Mouse (Mus musculus) liver, embryonic 16.5 days (tissue): ENCODE measurements at regions not wholly inside any gene's neighbourhood (a gene's known extent, or its start where the extent isn't known, plus 50 kb on each side); places are given as distances from the start of the nearest gene placed in this dataset.

Experiments
- ATAC-seq: fragments of 200-750 bp; cut with Nextera tagmentation; 2 replicates; pipeline ENCODE4 v1.8.0; 2017; ENCODE audit warnings: low read depth, mild to moderate bottlenecking, moderate number of reproducible peaks, moderate library complexity
- H3K27ac ChIP-seq: fragments of 300-500 bp; sonication (generic); 2 replicates; pipeline ENCODE4 v1.5.1; 2014; ENCODE audit warnings: mild to moderate bottlenecking, low read length
- H3K27me3 ChIP-seq: fragments of 300-500 bp; sonication (generic); 2 replicates; pipeline ENCODE4 v1.6.1; 2014; ENCODE audit warnings: low read depth, low read length, mixed read lengths; ENCODE audit not compliant: control insufficient read depth, insufficient read depth
- H3K36me3 ChIP-seq: fragments of 300-500 bp; sonication (generic); 2 replicates; pipeline ENCODE4 v1.6.1; 2014; ENCODE audit warnings: mild to moderate bottlenecking; ENCODE audit not compliant: control insufficient read depth, insufficient read depth
- H3K4me1 ChIP-seq: fragments of 300-500 bp; sonication (generic); 2 replicates; pipeline ENCODE4 v1.6.1; 2014; ENCODE audit warnings: low read depth, low read length, mixed read lengths; ENCODE audit not compliant: control insufficient read depth
- H3K4me2 ChIP-seq: fragments of 300-500 bp; sonication (generic); 2 replicates; pipeline ENCODE4 v1.6.1; 2014; ENCODE audit warnings: low read depth, low read length, mixed read lengths
- H3K4me3 ChIP-seq: fragments of 300-500 bp; sonication (generic); 2 replicates; pipeline ENCODE4 v1.5.1; 2014; ENCODE audit warnings: low read depth, mild to moderate bottlenecking, low read length
- H3K9ac ChIP-seq: fragments of 300-500 bp; sonication (generic); 2 replicates; pipeline ENCODE4 v1.6.1; 2014; ENCODE audit warnings: low read depth, low read length
- H3K9me3 ChIP-seq: fragments of 300-500 bp; sonication (generic); replicated peaks from 2 replicates; pipeline ENCODE4 v1.6.1; 2016; ENCODE audit warnings: low read length; ENCODE audit not compliant: control insufficient read depth
- WGBS: fragments of 180-500 bp; shearing (Covaris S2); extraction: QIAGEN DNeasy Blood & Tissue Kit; methylation state at CpG from one replicate; pipeline ENCODE4 v1.1.7; 2014; ENCODE audit not compliant: insufficient replicate concordance; 5-methylcytosine and 5-hydroxymethylcytosine counted together

GRCm38 (mm10) chr17:9894828-9895685 is 225.5 kb upstream of the Pabpc6 start:
- H3K27ac ChIP-seq: 0 out of 2 replicates have a peak overlapping the region, but pooled peaks have one; percentile 37
- no peaks in the 10 kb centered on the region for H3K9me3 ChIP-seq
- no peak overlapping the region for H3K4me2 ChIP-seq
- no peaks in the 10 kb centered on the region for H3K36me3 ChIP-seq
- no peak overlapping the region for H3K9ac ChIP-seq
- no peak overlapping the region for H3K4me3 ChIP-seq
- no peaks in the 10 kb centered on the region; the same call in 1 of the 2 replicates for H3K4me1 ChIP-seq
- no peaks in the 10 kb centered on the region for H3K27me3 ChIP-seq
- peak; percentile 69 for ATAC-seq
- 68% methylated on average over 19 of the region's 19 CpGs for WGBS

GRCm38 (mm10) chr17:9893966-9894365 is 224.4 kb upstream of the Pabpc6 start:
- no peak for ATAC-seq
- Histone ChIP-seq H3K27me3 (no peaks in the 10 kb centered on the region), H3K4me1 (no peaks in the 10 kb centered on the region; the same call in 1 of the 2 replicates), H3K36me3 (no peaks in the 10 kb centered on the region), H3K4me3 (no peak overlapping the region), H3K27ac (no peak overlapping the region), H3K4me2 (no peak overlapping the region), H3K9ac (no peak overlapping the region), H3K9me3 (no peaks in the 10 kb centered on the region)
- WGBS: 46% methylated on average over 6 of the region's 6 CpGs

- no peak overlapping the region for H3K9ac ChIP-seq
- 67% methylated on average over 5 of the region's 5 CpGs for WGBS
- H3K4me2 ChIP-seq: no peak overlapping the region
- no peaks in the 10 kb centered on the region for H3K27me3 ChIP-seq
- no peaks in the 10 kb centered on the region; the same call in 1 of the 2 replicates for H3K4me1 ChIP-seq
- no peak overlapping the region for H3K4me3 ChIP-seq
- H3K36me3 ChIP-seq: no peaks in the 10 kb centered on the region
- no peak overlapping the region for H3K27ac ChIP-seq
- no peaks in the 10 kb centered on the region for H3K9me3 ChIP-seq
- ATAC-seq: no peak
Measured at GRCm38 (mm10) chr17:9892776-9893175, 223.3 kb upstream of the Pabpc6 start.

GRCm38 (mm10) chr17:9892141-9892540 is 222.6 kb upstream of the Pabpc6 start:
- no peaks in the 10 kb centered on the region for H3K36me3 ChIP-seq
- no peaks in the 10 kb centered on the region for H3K9me3 ChIP-seq
- no peaks in the 10 kb centered on the region; the same call in 1 of the 2 replicates for H3K4me1 ChIP-seq
- no peaks in the 10 kb centered on the region for H3K27me3 ChIP-seq
- H3K9ac ChIP-seq: no peak overlapping the region
- no peak overlapping the region for H3K4me2 ChIP-seq
- no peak overlapping the region for H3K4me3 ChIP-seq
- WGBS: 65% methylated on average over 9 of the region's 9 CpGs
- H3K27ac ChIP-seq: no peak overlapping the region
- ATAC-seq: no peak

GRCm38 (mm10) chr17:9888494-9888893 is 219.0 kb upstream of the Pabpc6 start:
- no peak for ATAC-seq
- Histone ChIP-seq H3K9me3 (no peaks in the 10 kb centered on the region), H3K27me3 (no peaks in the 10 kb centered on the region), H3K27ac (no peak overlapping the region), H3K4me3 (no peak overlapping the region), H3K9ac (no peak overlapping the region), H3K4me2 (no peak overlapping the region), H3K36me3 (no peaks in the 10 kb centered on the region), H3K4me1 (no peaks in the 10 kb centered on the region)
- WGBS: 66% methylated on average over 4 of the region's 4 CpGs

GRCm38 (mm10) chr17:9885110-9885509 is 215.6 kb upstream of the Pabpc6 start:
- no peak overlapping the region for H3K4me2 ChIP-seq
- WGBS: 49% methylated on average over 7 of the region's 7 CpGs
- H3K9ac ChIP-seq: no peak overlapping the region
- H3K4me1 ChIP-seq: no peaks in the 10 kb centered on the region
- no peaks in the 10 kb centered on the region for H3K36me3 ChIP-seq
- no peak overlapping the region for H3K4me3 ChIP-seq
- no peaks in the 10 kb centered on the region for H3K9me3 ChIP-seq
- H3K27ac ChIP-seq: no peak overlapping the region
- no peaks in the 10 kb centered on the region for H3K27me3 ChIP-seq
- ATAC-seq: no peak

GRCm38 (mm10) chr17:9882639-9883226 is 213.2 kb upstream of the Pabpc6 start:
- 78% methylated on average over 9 of the region's 9 CpGs for WGBS
- no peak overlapping the region for H3K9ac ChIP-seq
- H3K4me3 ChIP-seq: no peak overlapping the region
- no peak overlapping the region for H3K27ac ChIP-seq
- no peak overlapping the region for H3K4me2 ChIP-seq
- no peaks in the 10 kb centered on the region for H3K27me3 ChIP-seq
- H3K36me3 ChIP-seq: no peaks in the 10 kb centered on the region
- no peaks in the 10 kb centered on the region for H3K9me3 ChIP-seq
- ATAC-seq: no peak
- no peaks in the 10 kb centered on the region for H3K4me1 ChIP-seq

- ATAC-seq: no peak
- no peak overlapping the region for H3K4me2 ChIP-seq
- H3K4me1 ChIP-seq: no peaks in the 10 kb centered on the region
- H3K36me3 ChIP-seq: no peaks in the 10 kb centered on the region
- H3K4me3 ChIP-seq: no peak overlapping the region
- no peaks in the 10 kb centered on the region for H3K9me3 ChIP-seq
- no peaks in the 10 kb centered on the region for H3K27me3 ChIP-seq
- no peak overlapping the region for H3K9ac ChIP-seq
- 63% methylated on average over 12 of the region's 12 CpGs for WGBS
- H3K27ac ChIP-seq: no peak overlapping the region
Measured at GRCm38 (mm10) chr17:9879556-9880206, 210.2 kb upstream of the Pabpc6 start.

GRCm38 (mm10) chr17:9873695-9874094 is 204.2 kb upstream of the Pabpc6 start:
- ATAC-seq: no peak
- Histone ChIP-seq H3K36me3 (no peaks in the 10 kb centered on the region), H3K27me3 (no peaks in the 10 kb centered on the region), H3K4me2 (no peak overlapping the region), H3K9me3 (no peaks in the 10 kb centered on the region), H3K27ac (no peak overlapping the region), H3K4me3 (no peak overlapping the region), H3K9ac (no peak overlapping the region), H3K4me1 (no peaks in the 10 kb centered on the region)
- WGBS: 66% methylated on average over 10 of the region's 10 CpGs
